Mouse (Mus musculus) heart, postnatal 4 days (tissue): ENCODE measurements around the gene Wdr1. TPM values are rescaled to one million over a fixed set of nuclear protein-coding genes. Genes with fewer than 3 reads are reported as not detected.

Source experiments
- DNase-seq: peaks from one replicate; pipeline ENCODE4 v3.0.0; 2021
- total RNA-seq, 2 experiments: library from RNA; stranded (reverse); gene quantifications; 2 replicates each; pipeline ENCODE4 v1.2.3; 2021

The Wdr1 gene
- total RNA-seq, 2 experiments from 2014 or later: 238 to 243 TPM

- no peak for DNase-seq
Observed at GRCm38 (mm10) chr5:38544423-38545415, 18.3 kb downstream of the Wdr1 start.

- peak; percentile 47 for DNase-seq
Observed at GRCm38 (mm10) chr5:38543496-38544217, 19.4 kb downstream of the Wdr1 start.

DNA sequence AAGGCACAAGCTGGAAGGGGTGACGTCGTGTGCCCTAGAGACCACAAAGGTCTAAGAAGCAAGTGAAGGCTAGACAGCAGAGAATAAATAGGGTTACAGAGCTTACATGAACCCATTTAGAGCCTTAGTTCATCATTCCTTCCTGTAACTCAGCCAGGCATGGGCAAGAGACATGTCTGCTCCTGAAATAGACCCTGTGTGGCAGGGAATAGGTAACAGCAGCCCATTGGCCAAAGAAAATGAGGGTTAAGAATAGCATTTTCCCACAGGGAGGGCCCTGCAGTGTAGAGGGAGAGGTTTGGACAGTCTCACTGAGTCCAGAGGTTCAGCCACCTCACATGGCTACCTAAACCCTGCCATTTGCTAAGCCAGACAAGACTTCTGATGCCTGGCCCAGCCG is 21.3 kb downstream of the Wdr1 start:
- DNase-seq: no peak

DNA sequence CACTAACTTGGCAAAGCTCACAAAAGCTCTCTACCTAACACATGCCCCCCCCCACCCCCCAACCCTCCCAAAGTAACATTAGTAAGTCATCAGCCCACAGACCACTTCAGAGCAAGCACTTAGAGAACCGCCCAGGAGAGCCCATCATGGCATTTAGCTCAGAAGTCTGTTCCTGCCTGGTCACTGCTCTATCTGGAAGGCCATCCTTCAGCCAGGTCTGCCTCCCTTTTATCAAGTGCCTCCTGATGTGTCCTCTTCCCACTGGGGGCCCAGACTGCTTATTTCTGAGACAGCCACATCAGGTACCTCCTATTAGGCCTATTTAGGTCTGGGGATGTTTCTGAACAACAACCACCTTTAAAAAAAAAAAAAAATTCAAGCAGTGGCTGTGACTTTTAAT is 22.1 kb downstream of the Wdr1 start:
- no peak for DNase-seq

DNA sequence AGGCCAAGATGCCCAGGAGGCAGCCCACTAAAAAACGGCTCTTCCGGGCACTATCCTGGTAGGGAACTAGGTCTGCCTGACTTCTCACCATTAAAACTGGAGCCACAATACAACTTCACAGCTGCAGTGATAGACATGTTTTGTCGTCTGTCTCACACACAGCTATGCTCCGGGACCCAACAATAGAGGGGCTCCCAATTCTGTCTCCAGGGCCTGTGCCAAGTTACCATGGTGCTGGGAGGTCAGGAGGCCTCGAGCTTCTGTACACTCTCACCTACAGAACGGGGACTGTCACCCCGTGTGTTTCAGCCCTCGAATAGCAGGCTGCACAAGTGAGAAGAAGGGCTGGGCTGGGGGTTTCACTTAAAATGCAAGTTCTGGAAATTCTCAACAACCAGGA is 24.5 kb downstream of the Wdr1 start:
- DNase-seq: no peak

- DNase-seq: no peak
Observed at GRCm38 (mm10) chr5:38537845-38538244, 25.2 kb downstream of the Wdr1 start.

- no peak for DNase-seq
Observed at GRCm38 (mm10) chr5:38536822-38537221, 26.2 kb downstream of the Wdr1 start.

GRCm38 (mm10) chr5:38532084-38532483 is 30.9 kb downstream of the Wdr1 start:
- DNase-seq: peak; percentile 27

DNA sequence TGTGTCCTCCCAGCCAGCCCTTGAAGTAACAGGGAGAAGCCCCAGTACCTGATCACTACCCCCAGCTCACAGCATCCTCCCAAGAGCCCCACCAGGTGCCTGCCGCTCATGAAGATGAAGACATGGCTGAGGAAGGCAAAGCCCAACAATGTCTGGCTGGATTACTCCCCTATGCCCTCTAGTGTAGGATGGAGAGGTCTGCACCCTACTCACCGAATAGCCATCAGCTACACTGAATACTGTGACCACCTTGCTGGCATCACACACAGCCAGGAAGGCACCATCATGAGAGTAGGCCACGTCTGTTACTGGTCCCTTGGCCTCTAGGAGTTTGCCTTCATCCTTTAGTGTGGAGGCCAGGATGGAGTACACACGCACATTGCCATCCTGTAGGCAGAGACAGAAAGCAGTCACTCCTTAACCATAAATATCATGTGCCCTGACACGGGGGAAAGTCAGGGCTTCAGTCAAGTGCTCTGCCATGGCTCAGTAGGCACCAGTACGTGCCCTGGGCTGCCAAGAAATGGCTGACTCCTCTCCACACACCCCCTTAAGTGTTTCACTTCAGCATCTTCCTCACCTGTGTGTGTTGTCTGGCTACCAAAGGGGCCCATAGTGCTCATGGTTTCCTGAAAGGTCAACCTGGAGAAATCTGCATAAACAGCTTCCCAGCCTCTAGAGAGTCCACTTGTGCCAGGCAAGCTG is 33.1 kb downstream of the Wdr1 start:
- no peak for DNase-seq

- DNase-seq: no peak
Observed at GRCm38 (mm10) chr5:38522977-38523376, 40.0 kb downstream of the Wdr1 start.

DNA sequence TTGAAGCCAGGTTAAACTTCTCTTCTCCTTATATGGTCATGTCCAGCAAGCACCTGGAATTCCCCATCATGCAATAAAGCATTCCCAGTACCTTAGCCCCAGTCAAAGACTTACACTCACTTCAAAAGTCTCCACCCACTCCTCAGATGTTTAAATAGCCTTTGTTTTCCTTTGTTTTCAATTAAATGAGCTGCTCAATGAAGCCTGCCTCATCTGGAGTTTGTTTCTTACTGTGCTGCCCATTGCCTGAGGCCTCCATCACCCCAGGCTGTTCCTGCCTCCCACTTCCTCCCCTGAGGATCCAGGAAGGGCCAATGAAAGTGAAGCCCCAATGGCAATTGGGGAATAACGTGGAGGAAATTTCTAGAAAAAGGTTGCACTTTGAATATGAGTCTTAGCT is 42.2 kb downstream of the Wdr1 start:
- no peak for DNase-seq

DNA sequence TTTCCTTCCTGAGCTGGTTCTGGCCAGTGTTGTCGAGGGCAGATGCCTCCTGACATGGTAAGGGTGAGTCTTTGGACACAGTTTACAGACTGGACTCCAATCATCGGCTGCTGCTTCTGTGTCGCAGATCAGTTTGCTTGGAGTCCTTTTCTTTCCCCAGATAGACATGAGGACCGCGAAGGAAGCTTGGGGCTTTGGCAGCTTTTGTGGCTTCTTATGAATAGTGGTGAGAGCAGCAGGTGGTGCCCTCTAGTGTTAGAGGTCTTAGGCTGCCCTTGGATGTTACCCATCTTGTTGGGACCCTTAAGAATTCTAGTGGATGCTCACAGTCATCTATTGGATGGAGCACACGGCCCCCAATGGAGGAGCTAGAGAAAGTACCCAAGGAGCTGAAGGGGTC is 46.8 kb downstream of the Wdr1 start:
- DNase-seq: peak; percentile 43

DNA sequence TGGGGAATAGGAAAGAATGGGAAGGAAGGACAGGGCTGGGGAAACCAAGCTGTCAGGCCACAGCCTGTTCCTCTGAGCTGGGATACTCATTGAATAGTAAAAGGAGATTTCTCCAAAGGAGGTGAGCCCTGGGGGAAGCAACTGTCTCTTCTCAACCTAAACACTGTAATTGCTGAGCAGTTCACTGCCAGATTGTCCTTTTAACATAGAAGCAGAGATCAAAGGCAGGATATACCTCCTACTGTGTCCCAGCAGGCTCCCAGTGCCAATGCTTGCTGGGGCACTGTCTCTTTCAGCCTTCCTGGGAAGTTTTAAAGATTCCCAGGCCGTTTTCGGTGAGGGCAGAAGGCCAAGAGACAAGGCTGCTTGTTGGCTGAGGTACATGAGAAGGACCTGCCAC is 50.0 kb downstream of the Wdr1 start:
- no peak for DNase-seq

DNA sequence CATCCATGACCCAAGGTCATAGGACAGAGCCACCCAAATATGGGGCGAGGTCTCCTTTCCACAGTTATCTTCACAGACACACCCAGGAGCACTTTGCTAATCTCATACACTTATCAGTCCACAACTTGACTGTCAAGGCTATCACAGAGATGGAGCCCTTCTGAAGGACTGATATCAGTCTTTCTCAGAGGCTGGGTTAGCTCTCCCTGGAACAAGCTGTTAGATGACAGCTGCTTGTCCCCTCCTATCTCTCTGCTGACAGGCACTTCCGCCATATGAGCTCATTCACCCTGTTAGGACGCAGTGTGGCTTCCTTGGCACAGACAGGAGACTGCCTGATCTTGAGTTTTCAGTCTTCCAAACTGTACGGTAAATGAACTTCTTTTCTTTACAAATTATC is 53.5 kb downstream of the Wdr1 start:
- DNase-seq: no peak

DNA sequence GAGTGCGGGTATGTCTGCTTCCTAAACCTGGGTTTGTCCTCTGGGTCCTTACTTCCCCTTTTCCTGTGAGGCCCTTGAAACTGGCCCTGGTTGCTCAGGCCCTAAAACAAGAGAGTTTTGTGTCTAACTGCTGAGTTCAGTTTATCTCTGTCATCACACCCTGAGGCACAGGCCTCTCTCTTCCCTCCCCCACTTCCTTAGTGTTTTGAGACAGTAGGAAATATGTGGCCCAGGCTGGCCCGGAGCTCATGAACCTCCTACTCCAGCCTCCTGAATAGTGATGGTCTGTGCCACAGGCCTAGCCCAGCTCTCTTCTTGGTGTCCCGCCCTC is 57.6 kb downstream of the Wdr1 start:
- DNase-seq: no peak

DNA sequence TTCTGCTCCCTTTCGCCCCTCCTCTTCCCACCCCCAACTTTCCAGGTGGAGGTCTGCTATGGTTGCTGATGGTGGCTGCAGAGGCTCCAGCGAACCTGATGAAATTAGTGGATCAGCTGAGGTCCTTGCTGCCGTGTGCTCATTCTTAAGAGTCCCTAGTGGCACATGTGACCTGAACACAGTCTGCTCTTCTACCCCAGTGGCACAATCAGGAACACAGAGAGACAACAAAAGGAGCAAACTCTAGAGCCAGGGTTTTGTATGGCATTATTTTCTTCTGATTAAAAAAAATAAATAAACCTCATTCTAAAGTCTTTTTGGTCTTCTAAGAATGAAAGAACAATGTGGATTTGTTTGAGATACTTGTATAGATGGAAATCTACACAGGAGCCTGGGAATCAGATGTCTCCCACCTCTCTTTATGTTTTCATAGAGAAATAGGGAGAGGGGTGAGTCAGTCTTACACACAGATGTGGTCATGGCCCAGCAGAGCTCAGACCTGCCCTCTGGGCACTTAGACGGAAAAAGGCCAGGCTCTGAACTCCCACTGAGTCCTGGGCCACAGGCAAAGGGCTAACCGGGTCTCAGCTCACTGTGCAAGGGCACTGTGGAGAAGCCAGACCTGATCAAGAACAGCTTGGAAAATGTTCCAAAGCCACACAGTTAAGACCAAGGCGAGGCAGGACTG is 58.1 kb downstream of the Wdr1 start:
- DNase-seq: no peak

GRCm38 (mm10) chr5:38504116-38504515 is 58.9 kb downstream of the Wdr1 start:
- DNase-seq: no peak

DNA sequence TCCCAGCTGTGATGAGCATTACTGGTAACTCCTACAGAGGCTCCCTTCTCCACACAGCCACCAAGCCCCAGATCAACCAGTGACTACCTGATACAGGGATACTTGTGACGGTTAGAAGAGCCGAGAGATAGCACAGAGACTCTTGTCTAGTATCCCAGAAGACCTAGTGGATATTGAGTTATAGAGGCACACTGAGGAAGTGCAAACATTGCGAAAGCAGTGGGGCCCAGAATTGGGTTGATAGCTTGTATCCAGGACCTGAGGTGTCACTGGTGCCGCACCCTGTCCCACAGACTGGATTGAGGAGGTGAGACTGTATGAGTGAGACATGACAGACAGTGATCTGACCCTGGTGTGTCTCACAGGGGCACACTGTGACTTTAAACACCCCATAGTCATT is 60.0 kb downstream of the Wdr1 start, which contains the start of gene Slc2a9:
Gene Slc2a9 (minus strand): TSS at position 152 of the 400 bp plus-strand sequence.
- DNase-seq: no peak

GRCm38 (mm10) chr5:38500043-38500442 is 63.0 kb downstream of the Wdr1 start:
- DNase-seq: no peak

DNA sequence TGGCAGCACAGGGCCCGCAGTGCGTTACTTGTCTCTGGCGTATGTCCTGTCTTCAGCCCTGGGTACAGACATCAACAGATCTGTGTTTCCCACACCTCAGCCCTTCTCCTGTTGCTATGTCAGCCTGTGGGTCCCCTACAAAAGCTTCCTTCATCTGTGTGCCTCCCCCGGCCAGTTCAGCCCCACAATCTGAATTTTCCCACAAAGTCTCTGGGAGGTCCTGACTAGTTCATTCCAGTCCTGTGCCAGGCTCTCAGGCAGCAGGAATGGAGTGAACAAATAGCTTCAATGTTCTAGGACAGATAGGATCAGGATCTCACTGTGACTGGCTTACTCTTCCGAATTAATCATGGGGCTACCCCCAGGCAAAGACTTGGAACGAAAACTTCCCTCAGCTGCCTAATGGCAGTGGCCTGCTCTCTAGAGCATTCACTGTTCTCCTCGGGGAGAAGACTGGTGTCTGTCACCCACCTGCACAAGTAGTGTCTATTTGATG is 63.7 kb downstream of the Wdr1 start:
- no peak for DNase-seq

- no peak for DNase-seq
Observed at GRCm38 (mm10) chr5:38498479-38498878, 64.5 kb downstream of the Wdr1 start.

GRCm38 (mm10) chr5:38496491-38497057 is 66.4 kb downstream of the Wdr1 start:
- DNase-seq: no peak
